Mouse (Mus musculus) midbrain, postnatal 0 days (tissue): Measurements from ENCODE around the gene Troap. TPM values are rescaled to one million over a fixed set of nuclear protein-coding genes. Genes with fewer than 3 reads are reported as not detected.

ENCODE experiments used
- ATAC-seq: fragments of 200-750 bp; cut with Nextera tagmentation; 2 replicates; pipeline ENCODE4 v1.8.0; 2017; ENCODE audit warnings: moderate number of reproducible peaks, mild to moderate bottlenecking, moderate TSS enrichment, moderate library complexity; ENCODE audit not compliant: low FRiP score
- DNase-seq: peaks from one replicate; pipeline ENCODE4 v3.0.0-alpha.2; 2015; ENCODE audit warnings: low spot score
- H3K27ac ChIP-seq: fragments of 300-500 bp; sonication (generic); 2 replicates; pipeline ENCODE4 v1.5.1; 2014; ENCODE audit warnings: low read depth, mild to moderate bottlenecking, low read length, mixed read lengths
- H3K27me3 ChIP-seq: fragments of 300-500 bp; sonication (generic); 2 replicates; pipeline ENCODE4 v1.6.1; 2014; ENCODE audit warnings: low read length, control low read depth, mixed read lengths; ENCODE audit not compliant: insufficient read depth
- H3K36me3 ChIP-seq: fragments of 300-500 bp; sonication (generic); 2 replicates; pipeline ENCODE4 v1.6.1; 2014; ENCODE audit warnings: low read length, control low read depth, mixed read lengths; ENCODE audit not compliant: insufficient read depth
- H3K4me1 ChIP-seq: fragments of 300-500 bp; sonication (generic); 2 replicates; pipeline ENCODE4 v1.6.1; 2014; ENCODE audit warnings: mild to moderate bottlenecking, control low read depth, antibody characterized with exemption, low read length, mixed read lengths; ENCODE audit not compliant: insufficient read depth
- H3K4me2 ChIP-seq: fragments of 300-500 bp; sonication (generic); 2 replicates; pipeline ENCODE4 v1.6.1; 2014; ENCODE audit warnings: low read depth, mild to moderate bottlenecking, low read length, mixed read lengths; ENCODE audit not compliant: poor library complexity, severe bottlenecking
- H3K4me3 ChIP-seq: fragments of 300-500 bp; sonication (generic); 2 replicates; pipeline ENCODE4 v1.5.1; 2014; ENCODE audit warnings: low read depth, mild to moderate bottlenecking, low read length, moderate library complexity
- H3K9ac ChIP-seq: fragments of 300-500 bp; sonication (generic); replicated peaks from 2 replicates; pipeline ENCODE4 v1.6.1; 2014; ENCODE audit warnings: mild to moderate bottlenecking, low read length, moderate library complexity, mixed read lengths; ENCODE audit not compliant: poor library complexity, severe bottlenecking
- H3K9me3 ChIP-seq: fragments of 300-500 bp; sonication (generic); 2 replicates; pipeline ENCODE4 v1.6.1; 2016; ENCODE audit warnings: low read length, control low read depth
- CTCF ChIP-seq: IDR thresholded peaks from 2 replicates; pipeline ENCODE4 v1.5.1; 2016; ENCODE audit warnings: antibody characterized with exemption, mild to moderate bottlenecking
- WGBS: fragments of 180-500 bp; shearing (Covaris S2); extraction: QIAGEN DNeasy Blood & Tissue Kit; methylation state at CpG from one replicate; pipeline ENCODE4 v1.1.7; 2014; 5-methylcytosine and 5-hydroxymethylcytosine counted together
- polyA plus RNA-seq: library from polyadenylated mRNA; unstranded; fragments of >200 nt; fragmentation: Nextera tagmentation; extraction: Ambion mirVana; gene quantifications from 2 replicates; pipeline ENCODE4 v1.2.1, GENCODE M21; 2015
- total RNA-seq: library from RNA; depleted of rRNA; stranded (reverse); fragments of >200 nt; gene quantifications from 2 replicates; pipeline ENCODE4 v1.2.3, GENCODE M21; 2014

The Troap gene
- total and polyA plus RNA-seq, 2 experiments from 2014 or later, result 2.1 to 4.1 TPM

GRCm38 (mm10) chr15:99032726-99033250 is 41.6 kb upstream of the Troap start:
- WGBS, result 84% methylated on average over 7 of the region's 7 CpGs
- Histone ChIP-seq H3K4me3 (no peak overlapping the region), H3K4me1 (peaks cover 2% of the 10 kb centered on the region; the same call in 1 of the 2 replicates), H3K9ac (no peak overlapping the region), H3K4me2 (no peak overlapping the region), H3K9me3 (no peaks in the 10 kb centered on the region), H3K27me3 (peaks cover 12% of the 10 kb centered on the region; the same call in 1 of the 2 replicates), H3K27ac (no peak overlapping the region), H3K36me3 (no peaks in the 10 kb centered on the region)
- DNase-seq (no peak), ATAC-seq (no peak)
- no peak for TF ChIP-seq CTCF

- TF ChIP-seq CTCF, result no peak
- no peak overlapping the region for H3K4me3 ChIP-seq
- no peak overlapping the region for H3K4me2 ChIP-seq
- ATAC-seq, result no peak
- H3K9me3 ChIP-seq, result no peaks in the 10 kb centered on the region
- WGBS, result 79% methylated on average over 7 of the region's 7 CpGs
- peaks cover 2% of the 10 kb centered on the region; the same call in 1 of the 2 replicates for H3K4me1 ChIP-seq
- H3K27me3 ChIP-seq, result peaks cover 12% of the 10 kb centered on the region; the same call in 1 of the 2 replicates
- no peak overlapping the region for H3K27ac ChIP-seq
- no peak overlapping the region for H3K9ac ChIP-seq
- no peaks in the 10 kb centered on the region for H3K36me3 ChIP-seq
- no peak for DNase-seq
Observed at GRCm38 (mm10) chr15:99033498-99034270, 40.7 kb upstream of the Troap start.

GRCm38 (mm10) chr15:99035431-99035830 is 38.9 kb upstream of the Troap start:
- 85% methylated on average over 4 of the region's 4 CpGs for WGBS
- Histone ChIP-seq H3K27me3 (no peaks in the 10 kb centered on the region; the same call in 1 of the 2 replicates), H3K36me3 (no peaks in the 10 kb centered on the region), H3K9me3 (no peaks in the 10 kb centered on the region), H3K4me3 (no peak overlapping the region), H3K27ac (no peak overlapping the region), H3K4me1 (peaks cover 2% of the 10 kb centered on the region; the same call in 1 of the 2 replicates), H3K9ac (no peak overlapping the region), H3K4me2 (no peak overlapping the region)
- ATAC-seq (no peak), DNase-seq (no peak)
- no peak for TF ChIP-seq CTCF

GRCm38 (mm10) chr15:99036249-99036905 is 38.0 kb upstream of the Troap start:
- TF ChIP-seq CTCF, result no peak
- Histone ChIP-seq H3K36me3 (no peaks in the 10 kb centered on the region), H3K4me1 (no peaks in the 10 kb centered on the region), H3K4me2 (no peak overlapping the region), H3K27me3 (no peaks in the 10 kb centered on the region), H3K9me3 (no peaks in the 10 kb centered on the region), H3K9ac (no peak overlapping the region), H3K4me3 (no peak overlapping the region), H3K27ac (no peak overlapping the region)
- 77% methylated on average over 8 of the region's 8 CpGs for WGBS
- ATAC-seq (no peak), DNase-seq (no peak)

- TF ChIP-seq CTCF, result no peak
- no peak overlapping the region for H3K27ac ChIP-seq
- no peak overlapping the region for H3K4me2 ChIP-seq
- no peaks in the 10 kb centered on the region for H3K36me3 ChIP-seq
- no peaks in the 10 kb centered on the region for H3K9me3 ChIP-seq
- no peak overlapping the region for H3K9ac ChIP-seq
- no peaks in the 10 kb centered on the region for H3K4me1 ChIP-seq
- H3K27me3 ChIP-seq, result no peaks in the 10 kb centered on the region
- WGBS, result 94% methylated on average over 1 of the region's 1 CpGs
- DNase-seq (no peak), ATAC-seq (no peak)
- H3K4me3 ChIP-seq, result no peak overlapping the region
Observed at GRCm38 (mm10) chr15:99038025-99038424, 36.4 kb upstream of the Troap start.

GRCm38 (mm10) chr15:99038797-99039196 is 35.6 kb upstream of the Troap start:
- H3K4me1 ChIP-seq, result no peaks in the 10 kb centered on the region
- no peaks in the 10 kb centered on the region for H3K9me3 ChIP-seq
- no peak for DNase-seq
- no peak for ATAC-seq
- no peaks in the 10 kb centered on the region for H3K27me3 ChIP-seq
- WGBS, result 94% methylated on average over 5 of the region's 5 CpGs
- TF ChIP-seq CTCF, result no peak
- H3K36me3 ChIP-seq, result no peaks in the 10 kb centered on the region
- H3K4me3 ChIP-seq, result no peak overlapping the region
- H3K9ac ChIP-seq, result no peak overlapping the region
- no peak overlapping the region for H3K27ac ChIP-seq
- no peak overlapping the region for H3K4me2 ChIP-seq
